Mouse (Mus musculus) MEL (cell line): Measurements from ENCODE around the gene Ranbp3l. TPM values are rescaled to one million over a fixed set of nuclear protein-coding genes. Genes with fewer than 3 reads are reported as not detected.

Source experiments
- DNase-seq: peaks from one replicate; pipeline ENCODE4 v3.0.0; 2011; ENCODE audit warnings: low read depth, low spot score
- H3K27ac ChIP-seq: 2 replicates; pipeline ENCODE4 v1.5.1; 2012; ENCODE audit warnings: low read depth, mild to moderate bottlenecking, control low read depth, low read length, moderate library complexity; ENCODE audit not compliant: control insufficient read depth
- H3K27me3 ChIP-seq, 2 experiments: fragments of 150-350 bp in 1 of 2; sonication (generic) in 1 of 2; 2 replicates each; pipeline ENCODE4 v1.6.1; 2012; ENCODE audit warnings: low read length in 2 of 2, mild to moderate bottlenecking in 2 of 2, improper control_type of control experiment in 1 of 2, moderate library complexity in 1 of 2; ENCODE audit not compliant: insufficient read depth in 2 of 2, control insufficient read depth in 1 of 2
- H3K36me3 ChIP-seq, 2 experiments: 2 replicates each; pipeline ENCODE4 v1.6.1; 2012 to 2014; ENCODE audit warnings: low read length in 2 of 2, improper control_type of control experiment in 1 of 2, inconsistent platforms in 1 of 2, mild to moderate bottlenecking in 1 of 2; ENCODE audit not compliant: insufficient read depth in 2 of 2, control insufficient read depth in 1 of 2
- H3K4me1 ChIP-seq, 2 experiments: fragments of 150-350 bp in 1 of 2; sonication (generic) in 1 of 2; 2 replicates each; pipeline ENCODE4 v1.6.1; 2012; ENCODE audit warnings: low read length in 2 of 2, improper control_type of control experiment in 1 of 2, mild to moderate bottlenecking in 1 of 2; ENCODE audit not compliant: insufficient read depth in 2 of 2, control insufficient read depth in 1 of 2
- H3K4me3 ChIP-seq, 2 experiments: fragments of 150-350 bp in 1 of 2; sonication (generic) in 1 of 2; 2 replicates each; pipeline ENCODE4 v1.5.1; 2012; ENCODE audit warnings: low read depth in 2 of 2, low read length in 2 of 2, mild to moderate bottlenecking in 2 of 2, moderate library complexity in 2 of 2, control low read depth in 1 of 2, improper control_type of control experiment in 1 of 2; ENCODE audit not compliant: control insufficient read depth in 1 of 2, insufficient read depth in 1 of 2
- H3K79me2 ChIP-seq: 2 replicates; pipeline ENCODE4 v1.6.1; 2012; ENCODE audit warnings: mild to moderate bottlenecking, low read length, moderate library complexity; ENCODE audit not compliant: control insufficient read depth, poor library complexity, insufficient read depth
- H3K9ac ChIP-seq: 2 replicates; pipeline ENCODE4 v1.6.1; 2012; ENCODE audit warnings: low read depth, mild to moderate bottlenecking, control low read depth, low read length, moderate library complexity; ENCODE audit not compliant: control insufficient read depth, poor library complexity, severe bottlenecking
- H3K9me3 ChIP-seq: fragments of 150-350 bp; sonication (generic); replicated peaks from 2 replicates; pipeline ENCODE4 v1.6.1; 2012; ENCODE audit warnings: mild to moderate bottlenecking, low read length, improper control_type of control experiment, moderate library complexity; ENCODE audit not compliant: insufficient read depth
- BHLHE40 ChIP-seq: IDR thresholded peaks from 2 replicates; pipeline ENCODE4 v1.6.1; 2012; ENCODE audit warnings: low read depth, mild to moderate bottlenecking, inconsistent platforms, low read length, improper control_type of control experiment, borderline replicate concordance
- CHD1 ChIP-seq: IDR thresholded peaks from 2 replicates; pipeline ENCODE4 v1.6.1; 2012; ENCODE audit warnings: low read depth, mild to moderate bottlenecking, inconsistent platforms, low read length, improper control_type of control experiment
- CTCF ChIP-seq, 3 experiments: IDR thresholded peaks in 2 of 3; conservative IDR thresholded peaks in 1 of 3; 2 replicates each; pipeline ENCODE4 v1.5.1; 2011 to 2012; ENCODE audit warnings: low read length in 3 of 3, low read depth in 2 of 3, mild to moderate bottlenecking in 2 of 3, improper control_type of control experiment in 1 of 3, inconsistent platforms in 1 of 3, mixed read lengths in 1 of 3, moderate library complexity in 1 of 3; ENCODE audit not compliant: control insufficient read depth in 1 of 3, insufficient read depth in 1 of 3, poor library complexity in 1 of 3, severe bottlenecking in 1 of 3
- ETS1 ChIP-seq: IDR thresholded peaks from 2 replicates; pipeline ENCODE4 v1.6.1; 2012; ENCODE audit warnings: low read depth, mild to moderate bottlenecking, inconsistent platforms, low read length, improper control_type of control experiment, moderate library complexity
- GABPA ChIP-seq: IDR thresholded peaks from 2 replicates; pipeline ENCODE4 v1.6.1; 2012; ENCODE audit warnings: low read depth, mild to moderate bottlenecking, inconsistent platforms, low read length, improper control_type of control experiment, moderate library complexity
- GATA1 ChIP-seq: IDR thresholded peaks from 2 replicates; pipeline ENCODE4 v1.6.1; 2011; ENCODE audit warnings: low read depth, low read length, improper control_type of control experiment
- HCFC1 ChIP-seq: IDR thresholded peaks from 2 replicates; pipeline ENCODE4 v1.6.1; 2012; ENCODE audit warnings: low read depth, mild to moderate bottlenecking, inconsistent platforms, low read length, improper control_type of control experiment, moderate library complexity
- MAFK ChIP-seq: IDR thresholded peaks from 2 replicates; pipeline ENCODE4 v1.6.1; 2011; ENCODE audit warnings: low read depth, mild to moderate bottlenecking, low read length, improper control_type of control experiment, borderline replicate concordance
- MAZ ChIP-seq: IDR thresholded peaks from 2 replicates; pipeline ENCODE4 v1.6.1; 2012; ENCODE audit warnings: low read depth, mild to moderate bottlenecking, inconsistent platforms, low read length, improper control_type of control experiment
- MEF2A ChIP-seq: IDR thresholded peaks from 2 replicates; pipeline ENCODE4 v1.6.1; 2014; ENCODE audit warnings: low read depth, mild to moderate bottlenecking, inconsistent platforms, low read length, improper control_type of control experiment; ENCODE audit not compliant: poor library complexity, insufficient replicate concordance, severe bottlenecking; ENCODE audit errors: extremely low read depth
- MYC ChIP-seq: IDR thresholded peaks from 2 replicates; pipeline ENCODE4 v1.6.1; 2011; ENCODE audit warnings: low read depth, mild to moderate bottlenecking, low read length, improper control_type of control experiment, moderate library complexity
- NELFE ChIP-seq: IDR thresholded peaks from 2 replicates; pipeline ENCODE4 v1.6.1; 2011; ENCODE audit warnings: low read depth, low read length, improper control_type of control experiment
- NRF1 ChIP-seq: IDR thresholded peaks from 2 replicates; pipeline ENCODE4 v1.6.1; 2014; ENCODE audit warnings: low read depth, mild to moderate bottlenecking, inconsistent platforms, low read length, improper control_type of control experiment, moderate library complexity; ENCODE audit not compliant: poor library complexity, insufficient read depth, severe bottlenecking
- RCOR1 ChIP-seq: IDR thresholded peaks from 2 replicates; pipeline ENCODE4 v1.6.1; 2012; ENCODE audit warnings: low read depth, mild to moderate bottlenecking, inconsistent platforms, low read length, improper control_type of control experiment
- TAL1 ChIP-seq: IDR thresholded peaks from 2 replicates; pipeline ENCODE4 v1.6.1; 2012; ENCODE audit warnings: mild to moderate bottlenecking, inconsistent platforms, low read length, moderate library complexity, mixed read lengths
- TBP ChIP-seq: IDR thresholded peaks from 2 replicates; pipeline ENCODE4 v1.8.0; 2011; ENCODE audit warnings: low read depth, low read length, improper control_type of control experiment
- UBTF ChIP-seq: IDR thresholded peaks from 2 replicates; pipeline ENCODE4 v1.6.1; 2012; ENCODE audit warnings: low read depth, mild to moderate bottlenecking, inconsistent platforms, low read length, improper control_type of control experiment, moderate library complexity, borderline replicate concordance; ENCODE audit not compliant: insufficient read depth
- USF1 ChIP-seq: IDR thresholded peaks from 2 replicates; pipeline ENCODE4 v1.6.1; 2014; ENCODE audit warnings: low read depth, mild to moderate bottlenecking, inconsistent platforms, low read length, improper control_type of control experiment, moderate library complexity
- ZMIZ1 ChIP-seq: IDR thresholded peaks from 2 replicates; pipeline ENCODE4 v1.6.1; 2012; ENCODE audit warnings: low read depth, mild to moderate bottlenecking, inconsistent platforms, low read length, improper control_type of control experiment, moderate library complexity
- ZNF384 ChIP-seq: IDR thresholded peaks from 2 replicates; pipeline ENCODE4 v1.6.1; 2012; ENCODE audit warnings: low read depth, mild to moderate bottlenecking, inconsistent platforms, low read length, improper control_type of control experiment
- polyA plus RNA-seq, 2 experiments: library from polyadenylated mRNA; stranded (reverse) in 1 of 2; unstranded in 1 of 2; fragments of >175 nt in 1 of 2; fragments of >200 nt in 1 of 2; gene quantifications; 2 replicates each; pipeline versions ENCODE4 v1.2.1 to v1.2.4; 2012; ENCODE audit warnings: low replicate concordance in 2 of 2, low read depth in 1 of 2; ENCODE audit not compliant: insufficient read length in 2 of 2, insufficient read depth in 1 of 2, missing spikeins in 1 of 2
- total RNA-seq: library from RNA; depleted of rRNA; stranded (reverse); fragments of 300-350 nt; gene quantifications from 2 replicates; pipeline ENCODE4 v1.2.3, GENCODE M21; 2012

Gene Ranbp3l
- total and polyA plus RNA-seq, 3 experiments: 0.06 TPM; not detected in 2

- no peak for TF ChIP-seq ZMIZ1
- no peak for TF ChIP-seq NRF1
- no peak for TF ChIP-seq UBTF
- TF ChIP-seq GABPA: no peak
- no peak for TF ChIP-seq HCFC1
- TF ChIP-seq USF1: no peak
- no peak for TF ChIP-seq CTCF (IDR thresholded peaks at IDR 0.05 in 2 of 3, conservative IDR thresholded peaks at IDR 0.05 in 1 of 3; ENCODE audit: control insufficient read depth in 1 of 3, insufficient read depth in 1 of 3, low read depth in 2 of 3, low read length in 3 of 3, poor library complexity in 1 of 3, severe bottlenecking in 1 of 3)
- TF ChIP-seq MYC: no peak
- TF ChIP-seq NELFE: no peak
- TF ChIP-seq BHLHE40: no peak
- no peak for TF ChIP-seq ETS1
- no peak for TF ChIP-seq GATA1
- TF ChIP-seq TBP: no peak
- no peak for TF ChIP-seq MEF2A
- no peak for TF ChIP-seq MAZ
- no peak for TF ChIP-seq RCOR1
- H3K9ac ChIP-seq: no peak overlapping the region
- no peaks in the 10 kb centered on the region for H3K36me3 ChIP-seq
- no peaks in the 10 kb centered on the region; the same call in 1 of the 2 replicates for H3K9me3 ChIP-seq
- peaks cover 0 to 2% of the 10 kb centered on the region in 2 experiments; a peak in 2 of 4 replicates for H3K27me3 ChIP-seq
- H3K4me1 ChIP-seq: 0 out of 4 replicates have a peak, but pooled peaks cover 0 to 3% of the 10 kb centered on the region in 2 experiments
- no peak overlapping the region for H3K27ac ChIP-seq
- H3K4me3 ChIP-seq: no peak overlapping the region
- peak; percentile 6 for DNase-seq
- H3K79me2 ChIP-seq: no peaks in the 10 kb centered on the region
Observed at GRCm38 (mm10) chr15:8995490-8995889, 27.7 kb downstream of the Ranbp3l start.

GRCm38 (mm10) chr15:9002762-9003161, 35.0 kb downstream of the Ranbp3l start:
- Histone ChIP-seq H3K27ac (no peak overlapping the region), H3K4me1 (no peaks in the 10 kb centered on the region), H3K9me3 (no peaks in the 10 kb centered on the region), H3K36me3 (no peaks in the 10 kb centered on the region), H3K27me3 (peaks cover 2% of the 10 kb centered on the region in 2 experiments; a peak in 3 of 4 replicates), H3K9ac (no peak overlapping the region), H3K79me2 (no peaks in the 10 kb centered on the region), H3K4me3 (no peak overlapping the region)
- no peak for DNase-seq
- TF ChIP-seq GABPA: no peak
- no peak for TF ChIP-seq USF1
- no peak for TF ChIP-seq ETS1
- TF ChIP-seq MAFK: no peak
- no peak for TF ChIP-seq ZNF384
- no peak for TF ChIP-seq TAL1
- no peak for TF ChIP-seq CHD1
